Mouse (Mus musculus): Measurements from ENCODE around the gene 6030458C11Rik. TPM values are rescaled to one million over a fixed set of nuclear protein-coding genes. Genes with fewer than 3 reads are reported as not detected.
A peak's percentile ranks its signal among the peaks of the same experiment; 100 is the strongest.
"Not testable (repeated sequence)": the region's sequence is repeated elsewhere in the genome, so short reads cannot be mapped to it uniquely, and the experiment has no call there.

The 6030458C11Rik gene
- polyA plus RNA-seq, 1 experiment from 2014 or later: 31.8 TPM

DNA sequence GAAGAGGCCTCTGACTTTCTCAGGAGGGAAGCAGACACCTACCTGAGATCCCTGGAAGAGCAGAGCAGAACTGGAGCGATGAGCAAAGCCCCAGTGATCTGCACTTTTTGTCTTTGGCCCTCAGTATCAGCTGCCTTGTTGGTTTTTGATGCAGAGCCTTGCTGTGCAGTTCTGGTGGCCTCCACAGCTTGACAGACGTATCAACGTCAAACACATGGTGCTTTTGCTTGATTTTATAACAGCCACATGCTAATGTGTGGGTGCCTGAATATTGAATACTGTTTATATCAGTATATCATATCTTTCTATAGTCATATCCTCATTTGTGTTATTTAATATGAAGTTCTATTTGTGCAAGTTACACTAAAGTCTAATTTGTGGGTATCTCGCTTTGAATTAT lies 19.4 kb downstream of the 6030458C11Rik start:
- Histone ChIP-seq H3K27me3 (ENCODE audit: control insufficient read depth, insufficient read depth, low read length) (no peaks in the 10 kb centered on the region), H3K27ac (ENCODE audit: low read depth, low read length) (no peak overlapping the region), H3K9ac (ENCODE audit: low read depth, low read length) (no peak overlapping the region), H3K4me2 (no peak overlapping the region), H3K36me3 (ENCODE audit: control insufficient read depth, insufficient read depth, low read length) (peaks cover 19% of the 10 kb centered on the region), H3K9me3 (replicated peaks; ENCODE audit: control insufficient read depth, low read length) (no peaks in the 10 kb centered on the region), H3K4me1 (ENCODE audit: control insufficient read depth, insufficient read depth, low read length) (peaks cover 5% of the 10 kb centered on the region; the same call in 1 of the 2 replicates), H3K4me3 (ENCODE audit: low read depth, low read length) (no peak overlapping the region)
- no peak for ATAC-seq (replicated peaks; ENCODE audit: insufficient number of reproducible peaks, low FRiP score, low TSS enrichment)
- WGBS (ENCODE audit: insufficient replicate concordance): 86% methylated on average over 4 of the region's 4 CpGs

- WGBS (ENCODE audit: insufficient replicate concordance): 75% methylated on average over 2 of the region's 2 CpGs
- not testable (repeated sequence) for H3K36me3 ChIP-seq (ENCODE audit: control insufficient read depth, insufficient read depth, low read length)
Observed at GRCm38 (mm10) chr15:12801142-12801506, 23.3 kb downstream of the 6030458C11Rik start.

DNA sequence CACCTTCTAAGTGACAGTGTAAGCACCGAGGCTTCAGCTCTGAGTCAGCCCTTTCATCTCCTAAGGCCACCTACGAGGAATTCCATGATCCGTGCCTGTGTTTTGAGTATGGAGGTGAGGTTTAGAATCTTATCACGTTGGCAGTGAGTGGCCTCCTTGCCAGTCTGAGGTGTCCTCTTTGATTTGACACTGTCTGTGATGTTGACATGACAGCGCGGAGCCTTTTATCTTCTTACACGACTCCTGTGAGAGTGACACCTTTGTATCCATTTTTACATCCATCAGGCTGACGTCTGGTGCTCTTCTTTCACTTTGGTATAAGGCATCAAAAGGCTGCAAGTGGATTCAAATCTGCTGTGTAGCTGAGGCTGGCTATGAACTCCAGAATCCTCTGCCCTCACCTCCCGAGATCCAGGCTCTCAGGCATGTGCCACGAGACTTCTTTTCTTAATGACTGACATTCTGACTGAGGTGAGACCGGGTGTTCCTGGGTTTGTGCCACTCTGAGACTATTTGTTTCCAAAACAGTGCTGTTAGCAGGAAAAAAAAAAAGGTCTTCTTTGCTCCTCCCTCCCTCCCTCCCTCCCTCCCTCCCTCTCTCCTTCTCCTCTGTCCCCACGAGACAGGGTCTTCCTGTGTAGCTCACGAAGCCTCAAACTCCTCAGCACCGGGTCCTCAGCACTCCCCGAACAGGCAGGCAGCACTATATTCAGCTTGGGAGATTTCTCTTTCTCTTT lies 23.9 kb downstream of the 6030458C11Rik start:
- 28% methylated on average over 15 of the region's 15 CpGs for WGBS (ENCODE audit: insufficient replicate concordance)
- Histone ChIP-seq H3K4me2 (peak overlapping the region; percentile 38), H3K36me3 (ENCODE audit: control insufficient read depth, insufficient read depth, low read length) (no peaks in the 10 kb centered on the region), H3K4me1 (ENCODE audit: control insufficient read depth, insufficient read depth, low read length) (peaks cover 5% of the 10 kb centered on the region; the same call in 1 of the 2 replicates), H3K9me3 (replicated peaks; ENCODE audit: control insufficient read depth, low read length) (no peaks in the 10 kb centered on the region), H3K27me3 (ENCODE audit: control insufficient read depth, insufficient read depth, low read length) (no peaks in the 10 kb centered on the region), H3K9ac (ENCODE audit: low read depth, low read length) (no peak overlapping the region), H3K4me3 (ENCODE audit: low read depth, low read length) (0 out of 2 replicates have a peak overlapping the region, but pooled peaks have one; percentile 5), H3K27ac (ENCODE audit: low read depth, low read length) (no peak overlapping the region)
- no peak for ATAC-seq (replicated peaks; ENCODE audit: insufficient number of reproducible peaks, low FRiP score, low TSS enrichment)

More at GRCm38 (mm10) chr15:12801142-12801506, 23.3 kb downstream of the 6030458C11Rik start:
- not testable (repeated sequence) for H3K27ac ChIP-seq (ENCODE audit: low read depth, low read length); H3K4me1 ChIP-seq (ENCODE audit: control insufficient read depth, insufficient read depth, low read length); H3K4me3 ChIP-seq (ENCODE audit: low read depth, low read length); H3K27me3 ChIP-seq (ENCODE audit: control insufficient read depth, insufficient read depth, low read length); H3K4me2 ChIP-seq; ATAC-seq (replicated peaks; ENCODE audit: insufficient number of reproducible peaks, low FRiP score, low TSS enrichment); H3K9ac ChIP-seq (ENCODE audit: low read depth, low read length); H3K9me3 ChIP-seq (replicated peaks; ENCODE audit: control insufficient read depth, low read length)

GRCm38 (mm10) chr15:12798043-12798442 lies 26.4 kb downstream of the 6030458C11Rik start:
- H3K27ac ChIP-seq (ENCODE audit: low read depth, low read length): no peak overlapping the region
- H3K36me3 ChIP-seq (ENCODE audit: control insufficient read depth, insufficient read depth, low read length): no peaks in the 10 kb centered on the region
- no peaks in the 10 kb centered on the region for H3K27me3 ChIP-seq (ENCODE audit: control insufficient read depth, insufficient read depth, low read length)
- no peaks in the 10 kb centered on the region for H3K9me3 ChIP-seq (replicated peaks; ENCODE audit: control insufficient read depth, low read length)
- H3K4me1 ChIP-seq (ENCODE audit: control insufficient read depth, insufficient read depth, low read length): peaks cover 5% of the 10 kb centered on the region; the same call in 1 of the 2 replicates
- no peak overlapping the region for H3K4me3 ChIP-seq (ENCODE audit: low read depth, low read length)
- 59% methylated on average over 6 of the region's 6 CpGs for WGBS (ENCODE audit: insufficient replicate concordance)
- H3K9ac ChIP-seq (ENCODE audit: low read depth, low read length): no peak overlapping the region
- ATAC-seq (replicated peaks; ENCODE audit: insufficient number of reproducible peaks, low FRiP score, low TSS enrichment): no peak
- H3K4me2 ChIP-seq: no peak overlapping the region

DNA sequence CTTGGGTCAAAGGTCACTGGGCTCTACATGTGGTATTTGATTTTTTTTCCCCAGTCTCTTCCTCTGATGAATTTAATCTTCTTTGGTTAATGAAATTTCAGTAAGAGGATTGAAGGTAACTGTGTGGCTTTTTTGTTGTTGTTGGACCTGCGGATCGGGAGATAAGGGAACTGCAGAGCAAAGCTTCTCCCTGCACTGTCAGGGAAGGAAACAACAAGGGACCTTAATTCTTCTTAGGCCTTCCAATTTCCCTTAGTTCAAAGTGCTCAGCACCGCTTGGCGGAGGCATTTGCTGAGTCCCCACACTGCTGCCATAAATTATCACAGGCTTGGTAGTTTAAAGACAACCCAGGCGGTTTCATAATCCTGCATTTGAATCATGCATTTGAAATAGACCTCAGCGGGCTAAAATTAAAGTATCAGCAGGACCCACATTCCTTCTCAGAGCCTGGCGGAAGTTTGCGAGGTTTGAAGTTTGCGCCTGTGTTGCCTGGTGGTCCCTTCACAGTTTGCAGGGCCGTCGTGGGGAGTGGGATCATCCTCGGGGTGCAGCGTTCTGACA lies 28.5 kb downstream of the 6030458C11Rik start:
- Histone ChIP-seq H3K27me3 (ENCODE audit: control insufficient read depth, insufficient read depth, low read length) (no peaks in the 10 kb centered on the region), H3K9ac (ENCODE audit: low read depth, low read length) (no peak overlapping the region), H3K4me3 (ENCODE audit: low read depth, low read length) (no peak overlapping the region), H3K4me1 (ENCODE audit: control insufficient read depth, insufficient read depth, low read length) (peaks cover 5% of the 10 kb centered on the region; the same call in 1 of the 2 replicates), H3K9me3 (replicated peaks; ENCODE audit: control insufficient read depth, low read length) (no peaks in the 10 kb centered on the region), H3K27ac (ENCODE audit: low read depth, low read length) (no peak overlapping the region), H3K36me3 (ENCODE audit: control insufficient read depth, insufficient read depth, low read length) (no peaks in the 10 kb centered on the region), H3K4me2 (no peak overlapping the region)
- WGBS (ENCODE audit: insufficient replicate concordance): 42% methylated on average over 13 of the region's 13 CpGs
- no peak for ATAC-seq (replicated peaks; ENCODE audit: insufficient number of reproducible peaks, low FRiP score, low TSS enrichment)

GRCm38 (mm10) chr15:12795457-12795894 lies 29.0 kb downstream of the 6030458C11Rik start:
- H3K27ac ChIP-seq (ENCODE audit: low read depth, low read length): no peak overlapping the region
- H3K27me3 ChIP-seq (ENCODE audit: control insufficient read depth, insufficient read depth, low read length): no peaks in the 10 kb centered on the region
- 3% methylated on average over 2 of the region's 2 CpGs for WGBS (ENCODE audit: insufficient replicate concordance)
- no peaks in the 10 kb centered on the region for H3K9me3 ChIP-seq (replicated peaks; ENCODE audit: control insufficient read depth, low read length)
- H3K4me2 ChIP-seq: no peak overlapping the region
- no peak for ATAC-seq (replicated peaks; ENCODE audit: insufficient number of reproducible peaks, low FRiP score, low TSS enrichment)
- no peaks in the 10 kb centered on the region for H3K36me3 ChIP-seq (ENCODE audit: control insufficient read depth, insufficient read depth, low read length)
- H3K4me3 ChIP-seq (ENCODE audit: low read depth, low read length): no peak overlapping the region
- H3K9ac ChIP-seq (ENCODE audit: low read depth, low read length): no peak overlapping the region
- H3K4me1 ChIP-seq (ENCODE audit: control insufficient read depth, insufficient read depth, low read length): peaks cover 5% of the 10 kb centered on the region; the same call in 1 of the 2 replicates

GRCm38 (mm10) chr15:12794311-12794710 lies 30.1 kb downstream of the 6030458C11Rik start:
- no peak for ATAC-seq (replicated peaks; ENCODE audit: insufficient number of reproducible peaks, low FRiP score, low TSS enrichment)
- Histone ChIP-seq H3K4me1 (ENCODE audit: control insufficient read depth, insufficient read depth, low read length) (no peaks in the 10 kb centered on the region), H3K9me3 (replicated peaks; ENCODE audit: control insufficient read depth, low read length) (no peaks in the 10 kb centered on the region), H3K4me3 (ENCODE audit: low read depth, low read length) (no peak overlapping the region), H3K9ac (ENCODE audit: low read depth, low read length) (no peak overlapping the region), H3K36me3 (ENCODE audit: control insufficient read depth, insufficient read depth, low read length) (no peaks in the 10 kb centered on the region), H3K4me2 (no peak overlapping the region), H3K27me3 (ENCODE audit: control insufficient read depth, insufficient read depth, low read length) (no peaks in the 10 kb centered on the region), H3K27ac (ENCODE audit: low read depth, low read length) (no peak overlapping the region)
- WGBS (ENCODE audit: insufficient replicate concordance): 73% methylated on average over 6 of the region's 6 CpGs

GRCm38 (mm10) chr15:12789406-12789867 lies 35.0 kb downstream of the 6030458C11Rik start:
- 36% methylated on average over 10 of the region's 10 CpGs for WGBS (ENCODE audit: insufficient replicate concordance)
- Histone ChIP-seq H3K36me3 (ENCODE audit: control insufficient read depth, insufficient read depth, low read length) (no peaks in the 10 kb centered on the region), H3K4me1 (ENCODE audit: control insufficient read depth, insufficient read depth, low read length) (no peaks in the 10 kb centered on the region), H3K9me3 (replicated peaks; ENCODE audit: control insufficient read depth, low read length) (no peaks in the 10 kb centered on the region), H3K4me3 (ENCODE audit: low read depth, low read length) (no peak overlapping the region), H3K27me3 (ENCODE audit: control insufficient read depth, insufficient read depth, low read length) (no peaks in the 10 kb centered on the region), H3K9ac (ENCODE audit: low read depth, low read length) (no peak overlapping the region), H3K27ac (ENCODE audit: low read depth, low read length) (no peak overlapping the region), H3K4me2 (0 out of 2 replicates have a peak overlapping the region, but pooled peaks have one; percentile 17)
- ATAC-seq (replicated peaks; ENCODE audit: insufficient number of reproducible peaks, low FRiP score, low TSS enrichment): no peak
